Mouse (Mus musculus) liver, embryonic 14.5 days (tissue): ENCODE results near the gene Itga8. TPM values are rescaled to one million over a fixed set of nuclear protein-coding genes. Genes with fewer than 3 reads are reported as not detected.

Experiments used
- ATAC-seq: fragments of 200-750 bp; cut with Nextera tagmentation; 2 replicates; pipeline ENCODE4 v1.8.0; 2017; ENCODE audit warnings: moderate number of reproducible peaks, mild to moderate bottlenecking, moderate library complexity; ENCODE audit not compliant: insufficient read depth
- DNase-seq, 3 experiments: peaks; one replicate each; pipeline ENCODE4 v3.0.0-alpha.2; 2012 to 2013; ENCODE audit warnings: low read depth in 3 of 3, low spot score in 3 of 3
- H3K27ac ChIP-seq: fragments of 300-500 bp; sonication (generic); 2 replicates; pipeline ENCODE4 v1.5.1; 2014; ENCODE audit warnings: moderate library complexity, mild to moderate bottlenecking, control low read depth, inconsistent platforms
- H3K27me3 ChIP-seq: fragments of 300-500 bp; sonication (generic); 2 replicates; pipeline ENCODE4 v1.6.1; 2014; ENCODE audit warnings: mild to moderate bottlenecking, low read length, moderate library complexity; ENCODE audit not compliant: control insufficient read depth, insufficient read depth
- H3K36me3 ChIP-seq: fragments of 300-500 bp; sonication (generic); replicated peaks from 2 replicates; pipeline ENCODE4 v1.6.1; 2014; ENCODE audit warnings: low read depth; ENCODE audit not compliant: control insufficient read depth, insufficient read depth
- H3K4me1 ChIP-seq, 2 experiments: fragments of 200-500 bp in 1 of 2; fragments of 300-500 bp in 1 of 2; sonication (generic) in 1 of 2; replicated peaks; 2 replicates each; pipeline ENCODE4 v1.6.1; 2012 to 2014; ENCODE audit warnings: antibody characterized with exemption in 1 of 2, inconsistent platforms in 1 of 2, low read length in 1 of 2; ENCODE audit not compliant: control insufficient read depth in 2 of 2, insufficient read depth in 2 of 2
- H3K4me2 ChIP-seq: fragments of 300-500 bp; sonication (generic); 2 replicates; pipeline ENCODE4 v1.6.1; 2014; ENCODE audit warnings: low read depth, mild to moderate bottlenecking, control low read depth, moderate library complexity
- H3K4me3 ChIP-seq, 2 experiments: fragments of 200-500 bp in 1 of 2; fragments of 300-500 bp in 1 of 2; sonication (generic) in 1 of 2; 2 replicates each; pipeline ENCODE4 v1.5.1; 2012 to 2014; ENCODE audit warnings: low read depth in 2 of 2, low read length in 2 of 2, mild to moderate bottlenecking in 2 of 2, control low read depth in 1 of 2, inconsistent platforms in 1 of 2, moderate library complexity in 1 of 2; ENCODE audit not compliant: insufficient read depth in 1 of 2
- H3K9ac ChIP-seq: fragments of 300-500 bp; sonication (generic); replicated peaks from 2 replicates; pipeline ENCODE4 v1.6.1; 2014; ENCODE audit warnings: mild to moderate bottlenecking, control low read depth, moderate library complexity
- H3K9me3 ChIP-seq: fragments of 300-500 bp; sonication (generic); 2 replicates; pipeline ENCODE4 v1.6.1; 2016; ENCODE audit warnings: low read length, mixed read lengths; ENCODE audit not compliant: control insufficient read depth
- CTCF ChIP-seq: IDR thresholded peaks from 2 replicates; pipeline ENCODE4 v1.5.1; 2016; ENCODE audit warnings: antibody characterized with exemption, low read depth, control low read depth
- EP300 ChIP-seq: IDR thresholded peaks from 2 replicates; pipeline ENCODE4 v1.6.1; 2016; ENCODE audit warnings: antibody characterized with exemption, low read depth
- WGBS: fragments of 180-500 bp; shearing (Covaris S2); extraction: QIAGEN DNeasy Blood & Tissue Kit; methylation state at CpG from one replicate; pipeline ENCODE4 v1.1.7; 2014; ENCODE audit not compliant: insufficient replicate concordance; 5-methylcytosine and 5-hydroxymethylcytosine counted together
- polyA plus RNA-seq, 2 experiments: library from polyadenylated mRNA; depleted of rRNA in 1 of 2; stranded (reverse) in 1 of 2; unstranded in 1 of 2; fragments of >200 nt; fragmentation: Nextera tagmentation in 1 of 2; extraction: Ambion mirVana in 1 of 2; gene quantifications; 2 replicates each; pipeline versions ENCODE4 v1.2.1 to v1.2.3; 2012 to 2014

The Itga8 gene
- polyA plus RNA-seq, 2 experiments, result 1.2 to 2.0 TPM

DNA sequence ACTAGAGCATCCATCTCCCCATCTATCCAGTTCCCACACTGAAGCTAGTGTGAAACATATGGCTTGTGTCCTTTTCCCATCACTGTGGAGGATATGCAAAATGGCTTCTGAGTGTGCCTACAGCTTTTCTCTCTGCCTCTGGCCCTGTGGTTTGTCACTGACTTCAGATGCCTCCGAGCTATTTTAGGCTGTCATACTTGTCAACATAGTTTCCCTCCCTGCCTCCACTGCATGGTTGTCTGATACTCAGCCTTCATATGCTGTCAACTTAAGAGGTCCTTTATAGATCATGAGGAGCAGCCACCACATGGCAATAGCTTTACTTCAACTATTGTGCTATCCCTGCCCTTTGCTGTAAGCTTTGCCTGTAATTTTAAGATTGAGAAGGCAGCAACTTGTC is 75.4 kb downstream of the Itga8 start:
- Histone ChIP-seq H3K36me3 (no peaks in the 10 kb centered on the region), H3K4me1 (peaks cover 0 to 3% of the 10 kb centered on the region in 2 experiments; a peak in 2 of 4 replicates), H3K9ac (no peak overlapping the region), H3K9me3 (no peaks in the 10 kb centered on the region), H3K27me3 (no peaks in the 10 kb centered on the region), H3K27ac (no peak overlapping the region), H3K4me3 (no peak overlapping the region), H3K4me2 (no peak overlapping the region)
- no peak for TF ChIP-seq CTCF
- TF ChIP-seq EP300, result no peak
- 14% methylated on average over 1 of the region's 1 CpGs for WGBS
- no peak for ATAC-seq
- DNase-seq, result no peak

DNA sequence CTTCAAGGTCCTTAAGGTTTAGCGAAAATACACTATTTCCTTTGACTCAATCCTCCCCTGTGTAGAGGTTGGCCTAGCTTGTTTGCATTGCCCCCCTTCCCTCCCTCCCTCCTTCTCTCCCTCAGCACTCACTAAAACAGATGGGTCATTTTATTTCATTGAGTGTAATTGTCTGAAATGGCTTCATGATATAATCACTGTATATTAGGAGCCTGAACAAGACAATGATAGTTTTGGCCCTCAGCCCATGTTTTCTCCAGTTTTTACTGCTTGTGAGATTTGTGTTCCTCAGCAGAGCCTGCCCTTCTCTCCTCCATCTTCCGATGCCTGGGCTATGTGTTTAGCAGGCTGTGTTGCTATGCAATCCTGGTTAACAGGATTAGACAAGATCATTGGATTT is 80.1 kb downstream of the Itga8 start:
- WGBS, result 68% methylated on average over 2 of the region's 2 CpGs
- TF ChIP-seq CTCF (no peak), EP300 (no peak)
- Histone ChIP-seq H3K9ac (no peak overlapping the region), H3K27ac (no peak overlapping the region), H3K4me1 (no peaks in the 10 kb centered on the region), H3K4me3 (no peak overlapping the region), H3K36me3 (no peaks in the 10 kb centered on the region), H3K9me3 (no peaks in the 10 kb centered on the region), H3K27me3 (no peaks in the 10 kb centered on the region), H3K4me2 (no peak overlapping the region)
- ATAC-seq, result no peak
- DNase-seq, result no peak

- Histone ChIP-seq H3K4me1 (no peaks in the 10 kb centered on the region), H3K9me3 (no peaks in the 10 kb centered on the region), H3K4me3 (no peak overlapping the region), H3K36me3 (no peaks in the 10 kb centered on the region), H3K27me3 (no peaks in the 10 kb centered on the region), H3K4me2 (no peak overlapping the region), H3K27ac (no peak overlapping the region), H3K9ac (no peak overlapping the region)
- no peak for TF ChIP-seq CTCF
- TF ChIP-seq EP300, result no peak
- ATAC-seq (no peak), DNase-seq (no peak)
- 63% methylated on average over 4 of the region's 4 CpGs for WGBS
These were observed 88.3 kb downstream of the Itga8 start for GRCm38 (mm10) chr2:12213464-12213790.

GRCm38 (mm10) chr2:12212662-12213463 is 88.9 kb downstream of the Itga8 start:
- no peaks in the 10 kb centered on the region for H3K36me3 ChIP-seq
- no peaks in the 10 kb centered on the region for H3K27me3 ChIP-seq
- 63% methylated on average over 3 of the region's 3 CpGs for WGBS
- TF ChIP-seq CTCF (no peak), EP300 (no peak)
- H3K27ac ChIP-seq, result no peak overlapping the region
- H3K9me3 ChIP-seq, result no peaks in the 10 kb centered on the region
- no peak for DNase-seq
- no peak for ATAC-seq
- H3K4me1 ChIP-seq, result no peaks in the 10 kb centered on the region
- no peak overlapping the region for H3K9ac ChIP-seq
- H3K4me2 ChIP-seq, result no peak overlapping the region
- H3K4me3 ChIP-seq, result no peak overlapping the region

DNA sequence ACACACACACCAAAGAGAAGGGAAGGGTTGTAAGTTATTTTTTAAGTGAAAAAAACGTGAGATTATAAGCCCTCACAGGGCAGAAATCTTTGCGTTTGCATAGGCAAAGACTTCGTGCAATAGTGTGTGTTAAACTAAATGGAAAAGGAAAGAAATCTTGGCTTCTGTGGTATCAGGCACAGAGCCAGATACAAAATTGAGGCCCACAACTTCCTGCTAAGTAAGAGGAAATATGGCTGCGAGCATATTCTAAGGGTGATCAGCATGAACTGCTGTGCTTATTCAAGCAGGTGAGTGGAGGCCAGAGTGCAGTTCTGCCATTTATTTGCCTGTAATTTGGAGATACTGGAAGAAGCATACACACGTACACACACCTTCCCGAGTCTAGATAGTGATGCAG is 93.6 kb downstream of the Itga8 start:
- H3K9me3 ChIP-seq, result no peaks in the 10 kb centered on the region
- DNase-seq (no peak), ATAC-seq (no peak)
- no peaks in the 10 kb centered on the region for H3K4me1 ChIP-seq
- H3K27me3 ChIP-seq, result no peaks in the 10 kb centered on the region
- no peak overlapping the region for H3K4me3 ChIP-seq
- H3K36me3 ChIP-seq, result no peaks in the 10 kb centered on the region
- no peak overlapping the region for H3K9ac ChIP-seq
- no peak overlapping the region for H3K27ac ChIP-seq
- H3K4me2 ChIP-seq, result no peak overlapping the region
- no peak for TF ChIP-seq CTCF
- TF ChIP-seq EP300, result no peak
- 30% methylated on average over 6 of the region's 6 CpGs for WGBS
